Mouse (Mus musculus) brain, embryonic 14.5 days (tissue): ENCODE data around the gene Gosr2.

Experiments used
- CTCF ChIP-seq: fragments of 200-500 bp; IDR thresholded peaks from 2 replicates; pipeline ENCODE4 v1.5.1; 2012; ENCODE audit warnings: inconsistent platforms, mild to moderate bottlenecking, moderate library complexity, borderline replicate concordance; ENCODE audit not compliant: insufficient read depth, insufficient read length; ENCODE audit errors: extremely low read depth
- POLR2A ChIP-seq: fragments of 200-500 bp; IDR thresholded peaks from 2 replicates; pipeline ENCODE4 v1.6.1; 2012; ENCODE audit warnings: mild to moderate bottlenecking, inconsistent platforms, borderline replicate concordance; ENCODE audit not compliant: poor library complexity, insufficient read depth, insufficient read length, severe bottlenecking; ENCODE audit errors: extremely low read depth

GRCm38 (mm10) chr11:103714074-103714473 lies 16.4 kb upstream of the Gosr2 start:
- no peak for TF ChIP-seq CTCF
- TF ChIP-seq POLR2A: no peak
